Mouse (Mus musculus): Measurements from ENCODE around the gene Wnt8b. TPM values are rescaled to one million over a fixed set of nuclear protein-coding genes. Genes with fewer than 3 reads are reported as not detected.
"Not testable (repeated sequence)": the region's sequence is repeated elsewhere in the genome, so short reads cannot be mapped to it uniquely, and the experiment has no call there.

The Wnt8b gene
- under 1 TPM; 0.12 to 0.17 TPM for total RNA-seq (2021)
- 0.02 and 0.11 TPM in 2 replicates for polyA plus RNA-seq (2012; rRNA removed)
- long read RNA-seq: 0 reads

DNA sequence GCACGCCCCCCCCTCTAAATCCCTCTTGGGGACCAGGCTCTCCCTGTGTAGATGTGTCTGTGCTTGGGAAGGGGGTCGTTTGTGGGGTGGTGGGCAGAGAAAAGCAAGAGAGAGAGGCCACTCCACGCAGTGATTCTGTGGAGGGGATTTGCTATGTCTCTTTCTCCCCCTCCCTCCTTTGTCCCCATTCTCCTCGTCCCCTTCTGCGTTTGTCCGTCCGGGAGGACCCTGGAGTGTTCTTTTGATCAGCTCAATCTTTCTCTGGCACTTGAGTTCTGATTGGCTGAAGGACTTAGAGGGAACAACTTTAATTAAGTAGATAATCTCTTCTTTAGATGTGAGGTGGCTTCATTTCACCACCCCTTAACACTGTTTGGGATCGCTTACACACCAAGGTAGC lies at the start of gene Wnt8b:
Gene Wnt8b (plus strand): TSS at position 345 of the 400 bp plus-strand sequence.
- DNase-seq: no peak

DNA sequence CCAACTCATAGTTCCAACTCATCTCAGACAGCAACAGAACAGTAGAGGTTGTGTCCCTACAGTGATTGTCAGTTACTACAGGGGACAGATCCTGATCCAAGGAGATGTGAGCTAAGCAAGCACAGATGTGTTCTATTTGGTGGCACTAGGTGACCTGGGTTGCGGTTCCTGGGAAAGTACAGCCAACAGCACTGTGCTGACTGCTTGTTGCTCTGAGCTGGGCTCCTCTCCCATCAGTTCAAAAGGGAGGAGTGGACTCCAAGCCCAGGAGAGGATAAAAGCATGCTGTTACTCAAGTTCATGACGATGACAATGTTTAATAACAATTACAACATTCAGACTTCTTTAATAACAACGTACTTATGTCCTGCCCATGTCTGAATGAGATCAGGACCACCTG lies 47.5 kb upstream of the Wnt8b start:
- DNase-seq: no peak

DNA sequence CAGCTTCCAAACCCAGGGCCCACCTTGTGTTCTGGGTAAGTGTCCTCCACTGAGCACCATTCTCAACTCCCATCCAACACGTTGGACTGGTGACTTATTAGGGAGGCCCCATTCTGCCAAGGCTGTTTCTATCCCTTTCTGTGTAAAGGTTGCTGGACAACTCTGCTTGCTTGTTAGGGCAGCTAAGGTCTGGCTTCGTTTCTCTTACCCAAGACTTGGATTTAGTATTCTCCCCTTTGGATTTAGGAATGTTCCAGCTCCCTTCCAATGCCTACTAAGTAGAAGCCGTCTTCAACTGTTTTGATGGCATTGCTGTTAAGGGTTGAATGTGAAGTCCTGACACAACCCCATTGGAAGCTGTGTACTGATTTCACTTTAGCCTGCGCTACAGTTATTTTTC lies 45.3 kb upstream of the Wnt8b start:
- no peak for DNase-seq

DNA sequence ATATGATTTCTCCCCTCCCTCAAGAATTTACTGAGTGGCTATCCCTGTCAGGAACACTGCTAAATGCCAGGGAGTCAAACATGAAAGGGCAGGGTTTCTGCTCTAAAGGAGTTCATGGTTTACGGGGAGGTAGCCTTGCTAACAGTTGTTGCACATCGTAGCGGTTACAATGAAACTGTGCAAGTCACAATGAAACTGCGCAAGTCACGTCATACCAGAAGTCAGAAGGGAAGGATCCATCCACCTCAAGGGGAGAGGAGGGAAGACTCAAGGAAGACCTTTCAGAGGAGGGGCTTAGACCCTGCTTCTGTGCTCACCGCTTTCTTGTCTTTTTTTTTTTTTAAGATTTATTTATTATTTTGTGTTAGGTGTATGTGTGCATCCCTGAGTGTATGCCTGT lies 38.4 kb upstream of the Wnt8b start:
- DNase-seq: no peak

DNA sequence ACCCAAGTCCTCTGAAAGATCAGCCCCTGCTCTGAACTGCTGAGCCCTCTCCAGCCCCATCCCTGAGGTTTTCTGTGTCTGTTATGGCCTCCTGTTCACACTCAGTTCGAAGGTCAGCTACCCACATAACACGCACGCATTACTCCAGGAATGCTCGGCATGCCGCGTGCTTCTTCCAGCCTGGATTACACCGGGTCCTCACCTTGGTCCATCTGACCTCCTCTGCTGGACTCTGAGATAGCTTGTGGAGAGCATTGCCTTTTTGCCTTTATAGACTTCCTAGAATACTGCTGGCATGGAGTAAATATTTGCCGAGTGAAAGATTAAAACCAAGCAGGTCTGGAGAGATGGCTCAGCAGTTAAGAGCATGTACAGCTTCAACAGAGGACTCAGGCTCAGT lies 37.9 kb upstream of the Wnt8b start:
- DNase-seq: no peak

DNA sequence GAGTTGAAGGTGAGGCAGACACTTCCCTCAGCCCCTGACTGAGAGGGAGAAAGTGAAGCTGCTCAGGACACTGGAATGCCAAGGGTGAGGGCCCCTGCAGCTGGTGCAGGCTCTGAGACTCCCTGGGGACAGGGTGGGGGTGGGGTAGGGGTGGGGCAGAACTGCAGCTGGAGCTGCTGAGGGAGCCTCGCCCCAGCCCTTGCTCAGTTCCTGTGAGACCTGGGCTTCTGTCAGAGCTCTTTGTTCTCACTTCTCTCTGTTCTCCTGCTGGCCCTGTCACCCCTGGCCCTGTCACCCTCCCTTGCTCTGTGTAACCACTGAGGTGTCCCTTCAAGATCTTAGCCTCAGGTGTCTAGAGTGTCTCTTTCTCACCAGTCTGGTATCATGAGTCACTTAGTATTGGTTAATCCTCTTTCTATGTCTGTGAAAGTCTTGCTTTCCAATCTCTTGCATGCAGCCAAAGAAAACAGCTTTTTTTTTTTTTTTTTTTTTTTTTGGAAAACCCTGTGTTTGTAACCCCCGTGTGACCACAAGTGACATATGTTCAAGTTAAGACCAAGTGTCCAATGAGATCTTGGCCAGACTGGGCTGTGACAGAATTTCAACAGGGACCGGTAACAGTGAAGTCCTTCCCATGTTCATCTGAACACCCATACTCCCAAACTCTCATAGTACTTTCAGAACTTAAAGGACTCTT lies 35.8 kb upstream of the Wnt8b start:
- DNase-seq: no peak

DNA sequence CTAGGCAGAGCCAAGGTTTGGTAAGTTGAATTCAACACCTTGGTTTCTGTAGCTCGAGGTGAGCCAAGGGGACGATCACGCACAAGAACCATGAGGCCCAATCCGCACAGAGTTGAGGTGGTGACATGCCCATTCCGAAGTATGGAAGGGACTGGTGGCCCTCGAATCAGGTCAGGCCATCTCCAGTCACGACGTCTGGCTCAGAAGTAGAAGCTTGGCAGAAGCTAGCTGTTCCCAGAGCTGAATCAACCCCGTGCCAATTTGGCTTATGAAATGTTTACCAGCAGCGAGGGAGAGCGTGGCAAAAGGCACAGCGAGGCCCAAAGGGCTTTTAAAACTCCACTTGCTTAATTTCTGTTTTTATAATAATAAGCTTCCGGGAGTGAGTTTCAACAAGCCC lies 34.6 kb upstream of the Wnt8b start:
- peak; percentile 56 for DNase-seq

DNA sequence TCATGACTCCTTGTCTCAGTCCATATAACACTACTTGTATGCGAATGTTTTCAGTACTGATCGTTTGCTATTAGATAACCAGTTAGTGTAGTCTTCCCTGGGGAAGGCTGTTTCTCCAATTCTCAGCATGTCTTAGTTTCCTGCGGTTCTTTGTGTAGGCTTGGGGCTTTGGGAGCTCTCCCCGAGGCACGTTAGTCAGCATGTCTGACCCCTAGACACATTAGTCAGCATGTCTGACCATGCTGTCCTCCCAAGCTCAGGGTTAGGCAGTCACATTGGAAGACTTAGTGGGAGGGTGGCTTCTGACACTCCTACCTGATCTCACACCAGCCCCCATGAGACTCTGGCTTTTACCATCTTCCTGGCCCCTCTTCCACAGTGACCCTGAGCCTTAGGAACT lies 32.8 kb upstream of the Wnt8b start:
- peak; percentile 41 for DNase-seq

DNA sequence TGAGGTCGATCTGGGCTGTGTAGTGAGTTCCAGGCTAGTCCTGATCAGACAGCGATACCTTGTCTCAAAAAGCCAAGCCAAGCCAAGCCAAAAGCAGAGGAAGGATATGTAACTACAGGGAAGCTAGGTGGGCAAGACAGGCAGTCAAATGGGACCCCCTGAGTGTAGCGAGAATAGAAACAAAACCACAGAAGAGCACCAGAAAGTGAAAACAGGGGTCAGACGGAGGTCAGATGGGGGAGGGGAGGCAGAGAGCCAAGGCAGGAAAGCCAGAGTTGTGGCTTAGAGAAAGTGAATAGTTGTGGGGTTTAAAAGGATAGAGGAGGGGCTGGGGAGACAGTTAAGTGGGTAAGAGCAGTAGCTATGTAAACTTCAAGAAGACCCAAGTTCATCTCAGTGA lies 31.8 kb upstream of the Wnt8b start:
- DNase-seq: no peak

DNA sequence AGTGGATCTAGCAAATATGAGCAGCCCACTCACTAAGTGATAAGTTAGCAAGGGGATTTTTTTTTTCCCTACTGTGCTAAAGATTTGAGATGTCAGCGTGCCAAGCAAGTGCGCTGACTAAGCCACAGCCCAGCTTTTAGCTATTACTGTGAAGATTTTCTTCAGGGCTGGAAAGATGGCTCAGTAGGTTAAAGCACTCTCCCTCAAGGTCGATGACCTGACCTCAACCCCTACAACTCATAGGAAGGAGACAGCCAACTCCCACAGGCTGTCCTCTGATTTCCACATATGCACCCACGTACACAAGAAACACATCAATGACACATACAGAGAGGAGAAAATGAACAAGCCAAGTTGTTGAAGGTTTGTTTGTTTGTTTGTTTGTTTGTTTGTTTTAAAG lies 31.1 kb upstream of the Wnt8b start:
- peak; percentile 55 for DNase-seq

DNA sequence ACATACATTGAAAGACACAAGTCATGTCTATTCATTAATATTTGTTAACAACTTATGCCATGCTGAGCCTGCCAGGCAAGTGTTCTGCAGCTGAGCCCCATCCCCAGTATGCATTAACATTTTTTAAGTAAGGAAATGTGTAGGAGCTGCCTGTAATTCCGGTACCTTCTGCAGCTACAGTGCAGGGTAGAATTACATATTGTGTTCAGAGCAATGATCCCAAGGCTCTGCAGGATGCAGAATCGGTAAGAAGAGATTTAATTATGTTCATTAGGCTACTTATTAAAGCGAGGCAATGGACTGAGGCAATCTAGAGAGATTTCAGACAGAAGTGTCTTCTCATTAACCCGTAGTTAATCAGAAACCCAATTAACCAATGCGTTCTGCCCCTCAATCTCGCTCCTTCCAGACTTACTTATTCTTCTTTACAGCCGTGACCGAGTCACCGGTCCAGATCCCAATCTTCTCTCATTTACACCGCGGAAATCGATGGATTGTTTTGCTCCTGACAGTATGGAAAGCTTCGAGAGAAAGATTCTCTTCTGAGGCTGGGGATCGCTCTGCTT lies 27.2 kb upstream of the Wnt8b start:
- DNase-seq: not testable (repeated sequence)

DNA sequence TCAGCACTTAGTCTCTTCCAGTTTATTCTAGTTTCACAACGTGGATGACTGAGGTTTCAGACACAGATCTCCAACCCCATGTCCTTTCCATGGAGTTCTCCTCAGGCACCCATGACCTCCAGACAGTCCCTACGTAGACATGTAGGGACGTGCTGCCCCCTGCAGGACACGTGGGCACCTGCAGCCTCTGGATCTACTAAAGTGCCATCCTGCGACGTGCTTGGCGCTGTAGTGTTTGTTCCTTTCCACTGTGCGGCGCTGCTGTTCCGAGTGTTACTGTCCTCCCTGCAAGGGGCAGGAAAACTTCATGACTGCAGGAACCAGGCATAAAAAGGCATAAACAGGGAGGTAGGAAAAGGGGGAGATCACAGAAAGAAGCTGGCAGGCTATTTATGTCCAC lies 19.1 kb upstream of the Wnt8b start:
- peak; percentile 86 for DNase-seq

DNA sequence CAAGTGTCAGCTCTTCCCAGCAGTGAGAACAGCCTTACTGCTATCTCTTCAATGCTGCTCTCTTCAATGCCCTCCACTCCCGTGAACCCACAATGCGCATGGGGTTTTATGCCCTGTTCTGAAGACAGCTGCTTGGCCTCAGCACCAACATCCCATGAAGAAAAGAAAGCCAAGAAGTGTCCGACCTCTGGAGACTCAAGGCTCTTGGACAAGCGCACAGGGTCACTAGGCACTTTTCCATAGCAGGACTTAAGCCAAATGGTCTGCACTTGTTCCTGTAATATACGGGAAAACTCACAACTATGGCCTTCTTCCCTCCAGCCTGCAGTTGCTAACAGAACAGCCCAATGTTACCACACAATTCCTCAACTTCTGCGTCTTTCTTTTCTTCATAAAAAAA lies 18.0 kb upstream of the Wnt8b start:
- DNase-seq: no peak

DNA sequence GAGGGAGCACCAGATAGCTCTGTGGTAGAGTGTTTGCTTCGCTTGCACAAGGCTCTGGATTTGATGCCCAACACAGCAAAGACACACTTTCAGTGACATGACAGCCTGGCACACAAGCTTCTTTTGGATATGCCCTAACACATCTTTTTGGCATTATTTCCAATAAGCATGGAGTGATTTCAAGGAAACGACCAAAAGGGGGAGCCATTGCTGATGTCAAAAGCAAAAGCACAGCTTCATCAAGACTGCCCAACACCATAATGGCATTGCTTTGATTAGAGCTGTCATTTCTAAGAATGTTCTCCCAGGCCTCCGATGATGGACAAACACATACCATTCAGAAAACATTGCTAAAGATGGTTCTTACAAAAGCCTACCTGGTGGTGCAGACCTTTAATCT lies 16.7 kb upstream of the Wnt8b start:
- no peak for DNase-seq

DNA sequence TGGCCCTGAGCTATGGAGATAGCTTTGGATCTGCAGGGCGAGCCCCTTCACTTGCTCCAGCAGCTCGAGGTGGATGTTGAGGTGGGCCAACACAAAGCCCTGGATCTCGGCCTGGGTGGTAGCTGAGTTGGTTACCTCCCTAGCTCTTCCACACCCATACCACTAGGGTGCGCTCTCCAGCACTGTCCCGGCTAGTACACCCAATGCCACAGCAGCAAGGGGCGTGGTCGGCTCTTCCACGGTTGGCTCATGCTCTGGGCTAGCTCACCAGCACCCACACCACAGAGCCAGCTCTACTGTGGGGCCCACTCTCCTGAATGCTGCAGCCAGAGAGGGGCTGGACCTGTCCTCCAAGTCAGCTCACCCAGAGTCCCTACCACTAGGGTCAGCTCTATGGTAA lies 6.0 kb upstream of the Wnt8b start:
- peak; percentile 75 for DNase-seq

DNA sequence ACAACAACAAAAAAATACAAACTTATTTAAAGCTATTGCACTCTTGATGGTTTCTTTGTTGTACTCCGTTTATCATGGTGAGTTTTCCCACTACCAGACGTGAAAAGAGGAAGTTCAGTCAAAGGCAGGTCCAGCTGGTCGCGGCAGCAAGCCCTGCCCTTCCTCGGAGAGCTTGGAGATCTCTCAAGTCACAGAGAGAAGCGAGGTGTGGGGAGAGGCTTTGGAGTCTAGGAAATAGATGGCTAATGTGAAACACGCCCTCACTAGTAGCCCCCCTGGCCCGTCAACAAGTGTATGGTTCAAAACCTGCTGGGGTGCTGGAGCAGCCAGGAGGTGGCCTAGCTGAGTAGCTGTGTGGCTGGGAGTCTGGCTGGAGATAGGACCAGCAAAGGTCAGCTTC lies 3.2 kb downstream of the Wnt8b start:
- DNase-seq: no peak

DNA sequence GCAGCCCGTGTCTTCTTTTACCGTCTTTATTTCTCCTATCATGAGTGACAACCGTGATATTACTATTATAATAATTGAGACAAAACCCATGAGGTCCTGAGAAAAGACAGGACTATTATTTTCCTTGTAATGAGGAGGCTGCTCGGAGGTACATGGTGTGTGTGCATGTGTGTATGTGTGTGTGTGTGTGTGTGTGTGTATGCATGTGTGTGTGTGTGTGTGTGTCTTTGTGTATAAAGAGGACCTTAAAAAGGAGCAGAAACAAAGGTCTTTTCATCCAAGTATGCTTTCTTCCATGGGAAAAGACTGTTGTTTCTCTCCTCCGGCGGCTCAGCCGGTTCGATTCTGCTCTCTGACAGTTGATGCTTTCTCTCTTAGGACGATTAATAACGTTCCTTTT lies 3.7 kb downstream of the Wnt8b start:
- no peak for DNase-seq

DNA sequence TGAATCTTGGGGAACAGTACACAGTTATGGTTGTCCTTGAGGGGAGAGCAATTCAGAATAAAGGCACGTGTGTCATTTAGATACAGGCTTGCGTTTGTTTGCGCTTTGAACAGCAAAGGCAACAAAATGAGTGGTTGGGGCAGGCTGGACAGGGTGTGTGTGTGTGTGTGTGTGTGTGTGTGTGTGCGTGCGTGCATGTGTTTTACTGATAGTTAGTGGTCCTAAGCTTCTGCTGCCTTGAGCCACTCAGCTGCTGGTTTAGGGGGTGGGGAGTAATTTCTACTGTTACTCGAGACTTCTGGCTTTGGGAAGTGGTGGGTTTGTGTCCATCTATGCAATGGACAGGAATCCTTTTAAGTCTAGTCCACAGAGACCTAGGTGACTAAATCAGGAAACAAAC lies 5.7 kb downstream of the Wnt8b start:
- no peak for DNase-seq

DNA sequence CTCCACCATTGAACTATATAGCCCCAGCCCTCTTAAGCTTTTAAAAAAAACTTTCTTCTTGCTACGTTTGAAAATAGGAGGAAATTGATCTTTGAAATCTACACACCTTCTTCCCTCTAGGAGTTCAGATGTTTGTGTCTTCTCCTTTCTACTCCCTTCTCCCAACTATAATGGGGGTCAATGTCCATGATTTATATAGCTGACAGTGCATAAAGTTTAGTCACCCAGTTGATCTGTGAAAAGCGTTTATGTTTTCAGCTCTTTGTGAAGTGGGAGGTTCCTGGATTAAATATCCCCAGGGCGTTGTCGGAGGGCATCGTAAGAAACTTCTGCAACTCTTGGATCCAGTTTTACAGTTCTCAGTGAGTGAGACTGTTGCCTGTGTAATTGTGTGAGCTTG lies 7.0 kb downstream of the Wnt8b start:
- no peak for DNase-seq

DNA sequence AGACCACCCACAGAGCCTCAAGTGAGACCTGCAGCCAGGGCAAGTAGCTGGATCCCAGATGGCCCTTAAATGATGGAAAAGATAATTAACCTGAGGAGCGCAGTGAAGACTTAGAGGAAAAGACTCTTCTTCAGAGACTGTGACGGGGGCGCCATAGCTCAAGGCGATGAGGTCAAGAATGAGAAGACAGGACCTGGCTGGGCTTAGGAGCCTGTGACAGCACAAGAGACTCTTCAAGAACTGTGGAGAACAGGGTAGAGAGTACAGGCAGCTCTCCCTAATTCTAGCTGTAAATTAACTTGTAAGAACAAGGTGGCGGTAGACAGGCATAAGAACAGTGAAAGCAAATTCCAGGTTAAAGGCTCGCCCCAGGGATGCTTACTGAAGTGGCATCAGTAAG lies 8.7 kb downstream of the Wnt8b start:
- DNase-seq: no peak

DNA sequence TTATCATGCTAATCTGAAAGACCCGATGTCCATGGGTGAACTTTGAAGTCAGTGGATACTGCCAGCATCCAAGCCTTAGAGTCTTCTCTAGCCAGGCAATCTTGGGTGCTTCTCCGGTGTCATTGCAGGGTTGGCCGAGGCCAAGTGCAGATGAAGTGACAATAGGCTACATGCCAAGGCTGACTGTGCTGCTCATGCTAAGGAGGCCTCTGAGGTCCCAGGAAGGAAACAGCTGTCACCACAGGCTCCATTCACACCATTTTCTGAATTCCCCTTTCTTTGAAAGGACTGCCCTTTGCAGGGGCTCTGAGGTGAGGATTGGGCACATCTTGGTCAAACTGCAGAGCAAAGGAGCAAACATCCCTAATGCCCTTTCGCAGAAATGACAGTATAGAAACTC lies 9.5 kb downstream of the Wnt8b start:
- DNase-seq: no peak

DNA sequence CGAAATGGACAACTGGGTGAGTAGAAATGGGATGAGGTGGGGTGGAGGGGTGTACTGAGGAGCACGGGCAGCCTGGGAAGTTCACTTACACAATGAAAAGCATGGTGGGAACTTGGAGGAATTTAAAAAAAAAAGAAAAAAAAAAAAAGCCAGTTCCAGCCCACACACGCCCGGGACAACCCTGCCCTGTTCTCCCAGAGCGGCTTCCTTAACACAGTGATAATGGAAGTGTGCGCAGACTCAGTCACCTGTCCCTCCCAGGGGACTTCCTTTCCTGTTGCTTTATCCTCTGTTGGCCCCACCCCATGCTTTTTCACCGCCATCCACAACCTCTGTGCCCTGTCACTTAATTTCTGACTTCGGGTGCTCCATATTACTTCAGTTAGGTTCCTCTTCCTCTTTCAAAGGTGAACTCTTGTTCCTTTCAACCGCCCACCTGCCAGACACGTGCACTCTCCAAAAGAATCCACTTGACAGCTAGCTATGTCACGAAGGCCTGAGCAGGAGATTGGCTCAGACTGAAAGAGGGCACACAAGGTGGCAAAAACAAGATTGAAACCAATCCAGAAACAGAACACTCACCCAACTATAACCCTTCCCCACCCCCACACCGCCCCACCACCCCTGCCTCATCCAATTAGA lies 17.4 kb downstream of the Wnt8b start:
- DNase-seq: no peak

DNA sequence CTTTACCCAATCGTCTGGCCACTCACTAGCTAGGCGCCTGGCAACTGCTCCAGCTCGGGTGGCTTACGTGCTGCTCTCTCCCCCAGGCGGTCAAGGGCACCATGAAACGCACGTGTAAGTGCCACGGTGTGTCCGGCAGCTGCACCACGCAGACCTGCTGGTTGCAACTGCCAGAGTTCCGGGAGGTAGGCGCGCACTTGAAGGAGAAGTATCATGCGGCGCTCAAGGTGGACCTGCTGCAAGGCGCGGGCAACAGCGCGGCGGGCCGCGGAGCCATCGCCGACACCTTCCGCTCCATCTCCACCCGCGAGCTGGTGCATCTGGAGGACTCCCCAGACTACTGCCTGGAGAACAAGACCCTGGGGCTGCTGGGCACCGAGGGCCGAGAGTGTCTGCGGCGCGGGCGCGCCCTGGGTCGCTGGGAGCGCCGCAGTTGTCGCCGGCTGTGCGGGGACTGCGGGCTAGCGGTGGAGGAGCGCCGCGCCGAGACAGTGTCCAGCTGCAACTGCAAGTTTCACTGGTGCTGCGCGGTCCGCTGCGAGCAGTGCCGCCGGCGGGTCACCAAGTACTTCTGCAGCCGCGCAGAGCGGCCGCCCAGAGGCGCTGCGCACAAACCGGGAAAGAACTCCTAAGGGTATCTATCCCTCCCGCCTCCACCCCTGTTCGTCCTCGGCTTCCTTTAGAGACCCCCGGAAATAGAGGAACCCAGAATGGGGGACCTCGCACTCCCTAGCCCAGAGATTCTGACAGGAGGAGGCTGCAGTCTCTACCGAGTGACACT lies 18.4 kb downstream of the Wnt8b start:
- peak; percentile 78 for DNase-seq

Measured in adrenal gland, adult 2 months (tissue).